In the genomic region with DNA sequence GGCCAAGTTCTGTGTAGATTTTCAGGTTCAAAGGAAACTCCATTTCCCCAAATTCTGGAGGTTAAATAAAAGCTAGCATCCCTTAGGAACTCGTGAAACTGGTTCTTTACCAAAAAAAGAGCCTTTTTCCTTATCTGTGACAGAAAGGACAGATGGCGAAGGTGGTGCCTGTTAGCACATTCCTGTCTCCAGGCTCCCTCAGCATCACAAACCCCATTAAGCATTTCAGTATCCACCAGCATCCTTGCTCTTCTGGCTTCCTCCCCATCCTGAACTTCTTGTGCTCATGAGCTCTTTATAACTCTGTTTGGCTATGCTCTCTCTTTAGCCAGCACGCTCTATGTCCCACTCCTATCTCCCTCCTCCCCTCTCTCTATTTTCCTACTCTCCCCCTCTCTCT, we compare ENCODE assay signal across 15 mouse cellular contexts.
"Had no signal": no experiment of that assay in that cellular context is flagged by ENCODE, and none has a peak within 500 bp of the region (broad histone marks: within the 10 kb centered on the region; RNA-seq: fewer than 3 reads in every experiment).

No protein-coding gene starts in this region.

- H3K9ac ChIP-seq: neural tube, embryonic 12.5 days; neural tube, embryonic 13.5 days; neural tube, embryonic 15.5 days; stomach, embryonic 15.5 days had no signal

- DNase-seq: retina, postnatal 1 day; right cerebral cortex, postnatal 14 days; right cerebral cortex, postnatal 4 days; spleen, adult 18-20 months; thymus, adult 18-20 months; thymus, adult 2 months; thymus, postnatal 14 days; thymus, postnatal 25 days; thymus, postnatal 36 days; thymus, postnatal 4 days had no signal

- H3K27me3 ChIP-seq: neural tube, embryonic 12.5 days; neural tube, embryonic 13.5 days; neural tube, embryonic 15.5 days; stomach, embryonic 15.5 days had no signal

- H3K36me3 ChIP-seq: neural tube, embryonic 12.5 days; neural tube, embryonic 13.5 days; neural tube, embryonic 15.5 days; stomach, embryonic 15.5 days had no signal

- H3K9me3 ChIP-seq: neural tube, embryonic 12.5 days; neural tube, embryonic 13.5 days; neural tube, embryonic 15.5 days; stomach, embryonic 15.5 days had no signal

- H3K4me2 ChIP-seq: neural tube, embryonic 12.5 days; neural tube, embryonic 13.5 days; neural tube, embryonic 15.5 days; stomach, embryonic 15.5 days had no signal

- H3K27ac ChIP-seq: neural tube, embryonic 12.5 days; neural tube, embryonic 13.5 days; neural tube, embryonic 15.5 days; stomach, embryonic 15.5 days; stomach, postnatal 0 days had no signal

- H3K4me1 ChIP-seq: neural tube, embryonic 12.5 days; neural tube, embryonic 13.5 days; neural tube, embryonic 15.5 days; stomach, embryonic 15.5 days had no signal

- H3K4me3 ChIP-seq: neural tube, embryonic 12.5 days; neural tube, embryonic 13.5 days; neural tube, embryonic 15.5 days; stomach, embryonic 15.5 days had no signal
